Mouse (Mus musculus) liver, embryonic 14.5 days (tissue): Measurements from ENCODE around the gene Tnf.

Experiments
- CTCF ChIP-seq: IDR thresholded peaks from 2 replicates; pipeline ENCODE4 v1.5.1; 2016; ENCODE audit warnings: antibody characterized with exemption, low read depth, control low read depth
- EP300 ChIP-seq: IDR thresholded peaks from 2 replicates; pipeline ENCODE4 v1.6.1; 2016; ENCODE audit warnings: antibody characterized with exemption, low read depth

- TF ChIP-seq CTCF (no peak), EP300 (no peak)
Observed at GRCm38 (mm10) chr17:35152121-35152520, 49.7 kb downstream of the Tnf start.
